Mouse (Mus musculus) myocyte (in vitro differentiated cells): ENCODE results near the gene Cdk17. TPM values are rescaled to one million over a fixed set of nuclear protein-coding genes. Genes with fewer than 3 reads are reported as not detected.

Experiments used
- H3K27me3 ChIP-seq: one replicate; pipeline ENCODE4 v1.6.1; 2011; ENCODE audit not compliant: control insufficient read depth, insufficient read depth, insufficient read length
- H3K36me3 ChIP-seq: one replicate; pipeline ENCODE4 v1.6.1; 2011; ENCODE audit not compliant: control insufficient read depth, insufficient read depth
- H3K4me2 ChIP-seq: one replicate; pipeline ENCODE4 v1.6.1; 2011; ENCODE audit warnings: low read depth, control low read depth
- H3K4me3 ChIP-seq: one replicate; pipeline ENCODE4 v1.5.1; 2011; ENCODE audit warnings: mild to moderate bottlenecking, control low read depth, moderate library complexity
- H3K79me2 ChIP-seq: one replicate; pipeline ENCODE4 v1.6.1; 2011; ENCODE audit not compliant: control insufficient read depth, insufficient read depth
- H3ac ChIP-seq: one replicate; pipeline ENCODE4 v1.6.1; 2011; ENCODE audit not compliant: control insufficient read depth, insufficient read length
- CEBPB ChIP-seq: IDR thresholded peaks from 2 replicates; pipeline ENCODE4 v1.6.1; 2011; ENCODE audit warnings: mild to moderate bottlenecking, moderate library complexity; ENCODE audit not compliant: poor library complexity, insufficient read depth, severe bottlenecking
- E2F4 ChIP-seq: IDR thresholded peaks from one replicate; pipeline ENCODE4 v1.6.1; 2011; ENCODE audit warnings: mild to moderate bottlenecking, control low read depth, moderate library complexity; ENCODE audit not compliant: insufficient read depth
- MAX ChIP-seq: IDR thresholded peaks from one replicate; pipeline ENCODE4 v1.6.1; 2011; ENCODE audit warnings: low read depth, mild to moderate bottlenecking, control low read depth
- MYOD1 ChIP-seq, 3 experiments: IDR thresholded peaks; one replicate each; pipeline ENCODE4 v1.6.1; 2011; ENCODE audit warnings: control low read depth in 2 of 3, low read depth in 2 of 3, mild to moderate bottlenecking in 2 of 3, moderate library complexity in 1 of 3; ENCODE audit not compliant: insufficient read length in 2 of 3, control insufficient read depth in 1 of 3
- MYOG ChIP-seq, 3 experiments: IDR thresholded peaks; one replicate each; pipeline ENCODE4 v1.6.1; 2011; ENCODE audit warnings: control low read depth in 2 of 3, low read depth in 2 of 3, mild to moderate bottlenecking in 2 of 3; ENCODE audit not compliant: insufficient read length in 2 of 3, control insufficient read depth in 1 of 3, insufficient read depth in 1 of 3
- POLR2A ChIP-seq: IDR thresholded peaks from one replicate; pipeline ENCODE4 v1.6.1; 2011; ENCODE audit warnings: low read depth, mild to moderate bottlenecking, control low read depth, moderate library complexity; ENCODE audit not compliant: insufficient read length
- POLR2AphosphoS2 ChIP-seq: IDR thresholded peaks from one replicate; pipeline ENCODE4 v1.6.1; 2011; ENCODE audit warnings: low read depth, control low read depth; ENCODE audit not compliant: insufficient read length
- REST ChIP-seq: IDR thresholded peaks from one replicate; pipeline ENCODE4 v1.6.1; 2011; ENCODE audit warnings: mild to moderate bottlenecking, control low read depth, moderate library complexity; ENCODE audit not compliant: insufficient read depth, insufficient read length
- SRF ChIP-seq: IDR thresholded peaks from one replicate; pipeline ENCODE4 v1.6.1; 2011; ENCODE audit warnings: low read depth; ENCODE audit not compliant: control insufficient read depth, insufficient read length
- TCF12 ChIP-seq: IDR thresholded peaks from one replicate; pipeline ENCODE4 v1.6.1; 2011; ENCODE audit warnings: mild to moderate bottlenecking, control low read depth; ENCODE audit not compliant: poor library complexity, insufficient read depth, severe bottlenecking
- TCF3 ChIP-seq: IDR thresholded peaks from one replicate; pipeline ENCODE4 v1.6.1; 2011; ENCODE audit warnings: low read depth, control low read depth; ENCODE audit not compliant: insufficient read length
- USF1 ChIP-seq: IDR thresholded peaks from one replicate; pipeline ENCODE4 v1.6.1; 2011; ENCODE audit warnings: low read depth, mild to moderate bottlenecking, control low read depth, moderate library complexity
- polyA plus RNA-seq: library from polyadenylated mRNA; unstranded; fragments of >200 nt; fragmentation: generic; extraction: Trizol; gene quantifications from one replicate; pipeline ENCODE4 v1.2.1, GENCODE M21; 2012; ENCODE audit warnings: missing spikeins

Cdk17 gene
- polyA plus RNA-seq = 11.8 TPM

DNA sequence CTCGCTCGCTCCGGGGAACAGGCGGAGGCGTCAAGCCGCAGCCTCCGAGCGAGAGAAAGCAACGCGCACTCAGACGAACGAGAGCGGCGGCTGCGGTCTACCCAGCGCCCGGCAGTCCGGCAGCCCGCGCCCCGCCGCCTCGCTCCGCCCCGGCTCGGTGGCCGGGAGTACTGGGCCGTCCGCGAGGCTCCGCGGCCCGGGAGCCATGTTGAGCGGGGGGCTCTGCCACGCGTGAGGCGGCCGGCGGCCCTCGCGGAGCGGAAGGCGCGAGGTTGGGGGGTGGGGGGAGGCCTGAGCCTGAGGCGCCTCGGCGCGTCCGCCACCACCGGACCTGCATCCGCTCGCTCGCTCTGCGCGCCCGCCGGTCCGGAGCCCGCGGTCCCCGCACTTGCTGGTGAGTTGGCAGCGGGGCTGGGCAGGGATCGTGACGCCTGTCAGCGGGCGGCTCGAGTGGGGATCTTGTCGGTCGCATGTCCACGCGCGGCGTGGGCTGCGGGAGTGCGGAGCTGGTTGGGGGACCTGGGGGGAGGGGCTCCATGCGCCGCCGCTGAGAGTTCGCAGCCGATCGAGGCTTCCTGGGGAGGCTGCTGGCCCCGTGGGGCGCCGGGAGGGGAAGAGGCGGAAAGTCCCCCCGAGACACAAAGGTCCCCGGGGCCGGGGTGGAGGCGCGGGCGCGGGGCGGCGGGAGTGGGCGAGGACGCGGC, at the start of gene Cdk17:
TSS of gene Cdk17 (plus strand) at position 69 of the 704 bp plus-strand sequence.
- Histone ChIP-seq H3K4me3 (peak within 1 kb of the TSS; percentile 47), H3ac (peak within 1 kb of the TSS; percentile 94), H3K27me3 (no peaks in the 10 kb centered on the region), H3K36me3 (no peaks in the 10 kb centered on the region), H3K79me2 (peaks cover 45% of the 10 kb centered on the region), H3K4me2 (peak within 1 kb of the TSS; percentile 76)
- peak; percentile 43 for TF ChIP-seq POLR2A
- no peak for TF ChIP-seq REST

DNA sequence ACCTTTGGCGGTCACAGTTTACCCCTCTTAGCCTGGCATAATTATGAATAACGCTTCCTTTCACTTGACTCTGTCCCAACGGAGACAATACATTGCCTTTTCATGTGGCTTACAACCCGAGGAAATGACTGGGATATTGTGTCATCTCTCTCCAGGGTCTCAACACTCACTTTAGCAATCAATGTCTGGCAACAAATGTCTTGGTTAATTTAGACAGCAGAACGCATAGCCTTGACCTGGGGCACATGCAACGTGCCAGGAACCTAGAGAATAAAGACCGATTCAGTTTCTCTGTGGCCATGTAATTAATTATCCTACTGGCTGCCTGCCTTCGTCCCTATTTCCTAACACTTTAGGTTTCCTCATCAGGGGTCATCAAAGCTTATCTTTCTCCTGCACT, 49.3 kb upstream of the Cdk17 start:
- Histone ChIP-seq H3K79me2 (no peaks in the 10 kb centered on the region), H3K27me3 (no peaks in the 10 kb centered on the region), H3K4me2 (peak overlapping the region; percentile 9), H3ac (no peak overlapping the region), H3K36me3 (no peaks in the 10 kb centered on the region), H3K4me3 (no peak overlapping the region)
- TF ChIP-seq USF1 (no peak), POLR2A (no peak), TCF3 (no peak), MYOG (IDR thresholded peaks at IDR 0.05; ENCODE audit: control insufficient read depth in 1 of 3, insufficient read depth in 1 of 3, insufficient read length in 2 of 3, low read depth in 2 of 3) (no peak), SRF (no peak), E2F4 (no peak), POLR2AphosphoS2 (no peak), MAX (no peak), REST (no peak), CEBPB (no peak), MYOD1 (IDR thresholded peaks at IDR 0.05; ENCODE audit: control insufficient read depth in 1 of 3, insufficient read length in 2 of 3, low read depth in 2 of 3) (no peak)

DNA sequence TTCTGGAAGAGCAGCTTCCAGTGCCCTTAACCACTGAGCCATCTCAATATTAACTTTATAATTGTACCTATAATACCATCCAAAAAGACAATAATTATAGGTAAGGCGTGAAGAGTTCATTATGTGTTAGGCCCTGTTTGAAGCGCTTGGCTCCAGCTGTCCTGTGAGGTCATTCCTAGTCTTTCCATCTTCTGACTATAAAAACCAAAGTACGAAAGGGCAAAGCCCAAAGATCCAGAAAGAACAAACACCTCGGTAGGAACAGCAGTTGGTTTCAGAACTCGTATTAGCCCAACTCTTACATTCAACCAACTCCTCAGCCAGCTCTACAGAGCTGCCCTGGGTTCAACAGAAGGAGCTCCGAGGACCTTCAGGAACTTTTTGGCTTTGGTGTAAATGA, 48.7 kb upstream of the Cdk17 start:
- H3K4me3 ChIP-seq = no peak overlapping the region
- H3K4me2 ChIP-seq = no peak overlapping the region
- no peak overlapping the region for H3ac ChIP-seq
- no peak for TF ChIP-seq CEBPB
- H3K27me3 ChIP-seq = no peaks in the 10 kb centered on the region
- no peaks in the 10 kb centered on the region for H3K79me2 ChIP-seq
- H3K36me3 ChIP-seq = no peaks in the 10 kb centered on the region

DNA sequence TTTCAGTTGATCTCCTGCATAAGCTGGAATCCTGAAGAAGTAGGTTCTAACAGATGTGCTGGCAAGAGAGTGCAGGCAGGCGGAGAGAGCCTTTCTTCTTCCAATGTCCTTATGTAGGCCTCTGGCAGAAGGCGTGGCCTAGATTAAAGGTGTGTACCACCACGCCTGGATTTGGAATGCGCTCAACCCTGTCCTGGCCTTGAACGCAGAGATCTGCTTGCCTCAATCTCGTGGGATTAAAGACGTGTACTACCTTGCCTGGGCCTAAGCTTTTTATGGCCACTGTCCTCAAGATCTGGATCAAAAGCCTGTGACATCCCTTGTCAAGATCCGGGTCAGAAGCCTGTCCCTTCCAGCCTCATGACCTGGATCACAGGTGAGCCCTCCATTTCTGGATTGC, 46.7 kb upstream of the Cdk17 start:
- no peaks in the 10 kb centered on the region for H3K27me3 ChIP-seq
- no peak overlapping the region for H3K4me2 ChIP-seq
- TF ChIP-seq MAX = no peak
- no peak for TF ChIP-seq TCF3
- TF ChIP-seq SRF = no peak
- no peak for TF ChIP-seq POLR2AphosphoS2
- no peak for TF ChIP-seq TCF12
- no peak for TF ChIP-seq REST
- no peak for TF ChIP-seq POLR2A
- TF ChIP-seq CEBPB = no peak
- TF ChIP-seq MYOG (IDR thresholded peaks at IDR 0.05; ENCODE audit: control insufficient read depth in 1 of 3, insufficient read depth in 1 of 3, insufficient read length in 2 of 3, low read depth in 2 of 3) = no peak
- no peak for TF ChIP-seq MYOD1 (IDR thresholded peaks at IDR 0.05; ENCODE audit: control insufficient read depth in 1 of 3, insufficient read length in 2 of 3, low read depth in 2 of 3)
- no peak for TF ChIP-seq USF1
- no peak for TF ChIP-seq E2F4
- no peak overlapping the region for H3ac ChIP-seq
- no peaks in the 10 kb centered on the region for H3K79me2 ChIP-seq
- H3K4me3 ChIP-seq = no peak overlapping the region
- no peaks in the 10 kb centered on the region for H3K36me3 ChIP-seq

DNA sequence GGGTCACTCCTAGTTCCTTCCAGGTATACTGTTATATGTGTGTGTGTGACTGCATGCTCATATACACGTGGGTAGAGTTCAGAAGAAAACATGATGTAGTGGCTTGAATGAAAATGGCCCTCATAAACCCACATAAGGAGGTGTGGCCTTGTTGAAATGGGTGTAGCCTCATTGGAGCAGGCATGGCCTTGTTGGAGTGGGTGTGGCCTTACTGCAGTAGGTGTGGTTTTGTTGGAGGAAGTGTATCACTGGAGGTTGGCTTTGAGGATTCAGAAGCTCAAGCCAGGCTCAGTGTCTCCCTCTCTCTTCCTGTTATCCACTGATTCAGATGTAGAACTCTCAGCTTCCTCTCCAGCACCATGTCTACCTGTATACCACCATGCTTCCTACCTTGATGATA, 45.9 kb upstream of the Cdk17 start:
- Histone ChIP-seq H3K4me2 (no peak overlapping the region), H3K79me2 (no peaks in the 10 kb centered on the region), H3K4me3 (no peak overlapping the region), H3ac (no peak overlapping the region), H3K27me3 (no peaks in the 10 kb centered on the region), H3K36me3 (no peaks in the 10 kb centered on the region)
- no peak for TF ChIP-seq MYOD1 (IDR thresholded peaks at IDR 0.05; ENCODE audit: control insufficient read depth in 1 of 3, insufficient read length in 2 of 3, low read depth in 2 of 3)
- TF ChIP-seq POLR2AphosphoS2 = no peak
- TF ChIP-seq POLR2A = no peak
- no peak for TF ChIP-seq REST
- no peak for TF ChIP-seq MYOG (IDR thresholded peaks at IDR 0.05; ENCODE audit: control insufficient read depth in 1 of 3, insufficient read depth in 1 of 3, insufficient read length in 2 of 3, low read depth in 2 of 3)
- no peak for TF ChIP-seq TCF3
- TF ChIP-seq E2F4 = no peak
- TF ChIP-seq SRF = no peak
- TF ChIP-seq MAX = no peak
- TF ChIP-seq USF1 = no peak
- no peak for TF ChIP-seq CEBPB
- no peak for TF ChIP-seq TCF12
